Mouse (Mus musculus) stomach, embryonic 14.5 days (tissue): Measurements from ENCODE around the gene Arhgef2. TPM values are rescaled to one million over a fixed set of nuclear protein-coding genes. Genes with fewer than 3 reads are reported as not detected.
"Not testable (repeated sequence)": the region's sequence is repeated elsewhere in the genome, so short reads cannot be mapped to it uniquely, and the experiment has no call there.

Experiments used
- ATAC-seq: fragments of 200-750 bp; cut with Nextera tagmentation; 2 replicates; pipeline ENCODE4 v1.8.0; 2017; ENCODE audit warnings: low read depth, moderate TSS enrichment; ENCODE audit not compliant: insufficient number of reproducible peaks, insufficient read depth, low FRiP score
- H3K27ac ChIP-seq: fragments of 300-500 bp; sonication (generic); 2 replicates; pipeline ENCODE4 v1.5.1; 2014; ENCODE audit warnings: mild to moderate bottlenecking, low read length, moderate library complexity, mixed read lengths
- H3K27me3 ChIP-seq: fragments of 300-500 bp; sonication (generic); 2 replicates; pipeline ENCODE4 v1.6.1; 2014; ENCODE audit warnings: low read length, control low read depth, mixed read lengths; ENCODE audit not compliant: control insufficient read depth, insufficient read depth
- H3K36me3 ChIP-seq: fragments of 300-500 bp; sonication (generic); 2 replicates; pipeline ENCODE4 v1.6.1; 2014; ENCODE audit warnings: mild to moderate bottlenecking, control low read depth, low read length, moderate library complexity, mixed read lengths; ENCODE audit not compliant: control insufficient read depth, insufficient read depth
- H3K4me1 ChIP-seq: fragments of 300-500 bp; sonication (generic); 2 replicates; pipeline ENCODE4 v1.6.1; 2014; ENCODE audit warnings: low read length, control low read depth, mixed read lengths; ENCODE audit not compliant: control insufficient read depth, insufficient read depth
- H3K4me2 ChIP-seq: fragments of 300-500 bp; sonication (generic); replicated peaks from 2 replicates; pipeline ENCODE4 v1.6.1; 2014; ENCODE audit warnings: low read depth, low read length, control low read depth
- H3K4me3 ChIP-seq: fragments of 300-500 bp; sonication (generic); 2 replicates; pipeline ENCODE4 v1.5.1; 2014; ENCODE audit warnings: low read depth, low read length, control low read depth
- H3K9ac ChIP-seq: fragments of 300-500 bp; sonication (generic); replicated peaks from 2 replicates; pipeline ENCODE4 v1.6.1; 2014; ENCODE audit warnings: low read depth, mild to moderate bottlenecking, control low read depth, low read length, moderate library complexity, mixed read lengths
- H3K9me3 ChIP-seq: fragments of 300-500 bp; sonication (generic); 2 replicates; pipeline ENCODE4 v1.6.1; 2016; ENCODE audit warnings: low read depth, low read length, control low read depth; ENCODE audit not compliant: control insufficient read depth
- WGBS: fragments of 180-500 bp; shearing (Covaris S2); extraction: QIAGEN DNeasy Blood & Tissue Kit; methylation state at CpG from one replicate; pipeline ENCODE4 v1.1.7; 2014; 5-methylcytosine and 5-hydroxymethylcytosine counted together
- polyA plus RNA-seq: library from polyadenylated mRNA; unstranded; fragments of >200 nt; fragmentation: Nextera tagmentation; extraction: Ambion mirVana; gene quantifications from 2 replicates; pipeline ENCODE4 v1.2.1, GENCODE M21; 2014

Gene Arhgef2
- polyA plus RNA-seq, 1 experiment from 2014 or later, result 119 TPM

GRCm38 (mm10) chr3:88568615-88569014 lies 37.2 kb upstream of the Arhgef2 start:
- peaks cover 57% of the 10 kb centered on the region for H3K36me3 ChIP-seq
- WGBS, result 100% methylated on average over 2 of the region's 2 CpGs
- H3K4me3 ChIP-seq, result no peak overlapping the region
- ATAC-seq, result no peak
- no peaks in the 10 kb centered on the region for H3K4me1 ChIP-seq
- H3K27ac ChIP-seq, result no peak overlapping the region
- H3K9ac ChIP-seq, result no peak overlapping the region
- no peaks in the 10 kb centered on the region for H3K27me3 ChIP-seq
- H3K4me2 ChIP-seq, result no peak overlapping the region
- no peaks in the 10 kb centered on the region for H3K9me3 ChIP-seq

- Histone ChIP-seq H3K36me3 (peaks cover 52% of the 10 kb centered on the region), H3K27me3 (no peaks in the 10 kb centered on the region), H3K4me2 (no peak overlapping the region), H3K4me3 (no peak overlapping the region), H3K9ac (no peak overlapping the region), H3K9me3 (no peaks in the 10 kb centered on the region), H3K4me1 (no peaks in the 10 kb centered on the region), H3K27ac (no peak overlapping the region)
- 95% methylated on average over 2 of the region's 2 CpGs for whole genome bisulfite sequencing
- no peak for ATAC-seq
Measured at GRCm38 (mm10) chr3:88569093-88569492, 36.7 kb upstream of the Arhgef2 start.

GRCm38 (mm10) chr3:88569694-88570093 lies 36.1 kb upstream of the Arhgef2 start:
- Histone ChIP-seq H3K27ac (no peak overlapping the region), H3K4me3 (no peak overlapping the region), H3K9ac (no peak overlapping the region), H3K4me1 (no peaks in the 10 kb centered on the region), H3K4me2 (no peak overlapping the region), H3K9me3 (no peaks in the 10 kb centered on the region), H3K27me3 (no peaks in the 10 kb centered on the region), H3K36me3 (peaks cover 46% of the 10 kb centered on the region)
- 89% methylated on average over 5 of the region's 5 CpGs for WGBS
- ATAC-seq, result no peak

GRCm38 (mm10) chr3:88570341-88570740 lies 35.4 kb upstream of the Arhgef2 start:
- H3K27me3 ChIP-seq, result no peaks in the 10 kb centered on the region
- no peak overlapping the region for H3K9ac ChIP-seq
- H3K27ac ChIP-seq, result no peak overlapping the region
- WGBS, result 94% methylated on average over 10 of the region's 10 CpGs
- H3K9me3 ChIP-seq, result no peaks in the 10 kb centered on the region
- H3K36me3 ChIP-seq, result peaks cover 40% of the 10 kb centered on the region
- H3K4me1 ChIP-seq, result no peaks in the 10 kb centered on the region
- no peak overlapping the region for H3K4me2 ChIP-seq
- ATAC-seq, result no peak
- H3K4me3 ChIP-seq, result no peak overlapping the region

- peaks cover 25% of the 10 kb centered on the region for H3K36me3 ChIP-seq
- H3K4me2 ChIP-seq, result no peak overlapping the region
- no peaks in the 10 kb centered on the region for H3K4me1 ChIP-seq
- no peak overlapping the region for H3K27ac ChIP-seq
- 70% methylated on average over 1 of the region's 1 CpGs for WGBS
- ATAC-seq, result no peak
- H3K9me3 ChIP-seq, result no peaks in the 10 kb centered on the region
- H3K4me3 ChIP-seq, result no peak overlapping the region
- no peak overlapping the region for H3K9ac ChIP-seq
- no peaks in the 10 kb centered on the region for H3K27me3 ChIP-seq
Measured at GRCm38 (mm10) chr3:88571856-88572255, 33.9 kb upstream of the Arhgef2 start.

GRCm38 (mm10) chr3:88572835-88573234 lies 32.9 kb upstream of the Arhgef2 start:
- Histone ChIP-seq H3K9ac (no peak overlapping the region), H3K4me2 (no peak overlapping the region), H3K4me1 (no peaks in the 10 kb centered on the region), H3K4me3 (no peak overlapping the region), H3K36me3 (peaks cover 19% of the 10 kb centered on the region), H3K27me3 (no peaks in the 10 kb centered on the region), H3K9me3 (no peaks in the 10 kb centered on the region), H3K27ac (no peak overlapping the region)
- no peak for ATAC-seq
- WGBS, result 72% methylated on average over 2 of the region's 2 CpGs

GRCm38 (mm10) chr3:88573810-88574209 lies 32.0 kb upstream of the Arhgef2 start:
- H3K9ac ChIP-seq, result no peak overlapping the region
- no peaks in the 10 kb centered on the region for H3K9me3 ChIP-seq
- H3K4me1 ChIP-seq, result peaks cover 1% of the 10 kb centered on the region; the same call in 1 of the 2 replicates
- H3K4me3 ChIP-seq, result no peak overlapping the region
- H3K27me3 ChIP-seq, result no peaks in the 10 kb centered on the region
- H3K36me3 ChIP-seq, result peaks cover 10% of the 10 kb centered on the region
- no peak overlapping the region for H3K4me2 ChIP-seq
- no peak for ATAC-seq
- WGBS, result 86% methylated on average over 2 of the region's 2 CpGs
- H3K27ac ChIP-seq, result no peak overlapping the region

- no peak within 1 kb of the TSS for H3K4me2 ChIP-seq
- no peaks in the 10 kb centered on the region for H3K9me3 ChIP-seq
- no peak within 1 kb of the TSS for H3K9ac ChIP-seq
- no peak within 1 kb of the TSS for H3K27ac ChIP-seq
- no peaks in the 10 kb centered on the region for H3K36me3 ChIP-seq
- no peak for ATAC-seq
- 80% methylated on average over 3 of the region's 3 CpGs for WGBS
- no peaks in the 10 kb centered on the region for H3K27me3 ChIP-seq
- H3K4me3 ChIP-seq, result no peak within 1 kb of the TSS
- H3K4me1 ChIP-seq, result peaks cover 10% of the 10 kb centered on the region
Measured at GRCm38 (mm10) chr3:88575540-88575939, 30.2 kb upstream of the Arhgef2 start, which contains the start of gene Ssr2. Gene Ssr2, plus strand, starts transcription at chr3:88575876.

GRCm38 (mm10) chr3:88577846-88578245 lies 27.9 kb upstream of the Arhgef2 start:
- not testable (repeated sequence) for H3K9ac ChIP-seq, H3K4me3 ChIP-seq, ATAC-seq, H3K4me2 ChIP-seq, H3K27ac ChIP-seq, H3K9me3 ChIP-seq, H3K27me3 ChIP-seq
- Histone ChIP-seq H3K36me3 (peaks cover 14% of the 10 kb centered on the region; the same call in 1 of the 2 replicates), H3K4me1 (peaks cover 10% of the 10 kb centered on the region)
- WGBS, result 84% methylated on average over 5 of the region's 5 CpGs
